Mouse (Mus musculus) bone marrow, adult 2 months (tissue): ENCODE data around the gene Ephb1. TPM values are rescaled to one million over a fixed set of nuclear protein-coding genes. Genes with fewer than 3 reads are reported as not detected.

ENCODE experiments used
- H3K27ac ChIP-seq: fragments of 200-500 bp; 2 replicates; pipeline ENCODE4 v1.5.1; 2012; ENCODE audit warnings: low read depth, mild to moderate bottlenecking, control low read depth, inconsistent platforms, low read length; ENCODE audit not compliant: control insufficient read depth, poor library complexity, insufficient read depth
- H3K4me1 ChIP-seq: fragments of 200-500 bp; 2 replicates; pipeline ENCODE4 v1.6.1; 2011; ENCODE audit warnings: low read length; ENCODE audit not compliant: control insufficient read depth, insufficient read depth
- H3K4me3 ChIP-seq: fragments of 200-500 bp; replicated peaks from 2 replicates; pipeline ENCODE3; 2011; ENCODE audit warnings: mild to moderate bottlenecking, low read depth, low read length, control low read depth; ENCODE audit not compliant: control insufficient read depth
- CTCF ChIP-seq: fragments of 200-500 bp; IDR thresholded peaks from 2 replicates; pipeline ENCODE4 v1.5.1; 2011; ENCODE audit warnings: low read length, control low read depth; ENCODE audit not compliant: control insufficient read depth, insufficient read depth
- POLR2A ChIP-seq: fragments of 200-500 bp; IDR thresholded peaks from 2 replicates; pipeline ENCODE4 v1.6.1; 2011; ENCODE audit warnings: low read depth, mild to moderate bottlenecking, control low read depth, low read length, borderline replicate concordance; ENCODE audit not compliant: control insufficient read depth
- WGBS: fragments of 180-500 bp; shearing (Covaris S2); methylation state at CpG from one replicate; pipeline ENCODE4 v1.1.7; 2018; 5-methylcytosine and 5-hydroxymethylcytosine counted together
- polyA plus RNA-seq: library from polyadenylated mRNA; stranded (reverse); fragments of >200 nt; gene quantifications from 2 replicates; pipeline ENCODE4 v1.2.4, GENCODE M21; 2011; ENCODE audit warnings: low replicate concordance; ENCODE audit not compliant: missing spikeins, insufficient read depth, insufficient read length

The Ephb1 gene
- polyA plus RNA-seq, 1 experiment: 1.3 TPM

DNA sequence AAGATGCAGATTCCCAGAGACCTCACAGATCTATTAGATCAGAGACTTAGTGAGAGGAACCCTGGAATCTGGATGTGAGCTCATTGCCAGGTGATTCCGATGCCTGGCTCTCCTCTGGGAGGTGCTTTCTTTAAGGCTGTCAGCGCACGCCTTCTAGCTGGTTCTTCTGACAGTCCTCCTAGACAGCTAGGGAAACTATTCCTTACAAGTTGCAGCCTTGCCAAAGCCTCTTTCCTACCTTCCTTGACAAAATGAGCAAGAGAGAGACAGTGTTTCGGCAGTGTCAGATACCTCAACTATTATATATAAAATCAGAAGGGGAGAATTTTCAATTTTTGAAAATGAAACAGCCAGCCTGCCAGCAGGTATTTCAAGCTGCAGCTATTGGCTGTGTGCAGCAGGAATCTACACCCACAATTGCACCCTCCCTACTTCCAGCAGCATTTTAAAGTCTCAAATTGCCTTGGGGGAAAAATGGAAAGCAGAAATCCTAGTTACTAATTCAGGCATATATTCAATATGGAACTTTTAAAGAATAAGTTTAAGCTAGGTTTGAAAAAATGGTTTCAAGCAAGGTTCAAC is 377.5 kb downstream of the Ephb1 start:
- 87% methylated on average over 4 of the region's 4 CpGs for WGBS
- Histone ChIP-seq H3K4me3 (no peak overlapping the region), H3K27ac (no peak overlapping the region), H3K4me1 (peaks cover 3% of the 10 kb centered on the region; the same call in 1 of the 2 replicates)
- TF ChIP-seq POLR2A (no peak), CTCF (no peak)

DNA sequence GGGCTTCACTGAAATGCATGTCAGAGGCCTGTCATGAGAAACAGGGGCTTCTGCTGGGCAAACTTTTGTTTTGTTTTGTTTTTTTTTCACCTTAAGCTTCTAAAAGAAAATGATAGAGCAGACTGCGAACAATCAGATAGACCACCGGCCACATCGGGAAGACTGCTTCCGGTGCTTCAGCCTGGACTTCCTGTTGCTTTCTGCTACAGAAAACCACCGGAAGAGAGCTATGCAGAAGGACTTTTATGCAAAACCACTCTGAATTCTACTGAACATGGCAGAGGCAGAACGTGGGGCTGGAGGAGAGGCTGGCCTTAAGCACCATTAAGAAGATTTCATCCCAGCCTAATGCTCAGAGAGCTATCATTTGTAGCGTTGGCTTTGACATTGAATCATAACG is 382.2 kb downstream of the Ephb1 start:
- H3K27ac ChIP-seq: no peak overlapping the region
- WGBS: 10% methylated on average over 8 of the region's 8 CpGs
- peaks cover 3% of the 10 kb centered on the region; the same call in 1 of the 2 replicates for H3K4me1 ChIP-seq
- TF ChIP-seq CTCF (no peak), POLR2A (no peak)
- H3K4me3 ChIP-seq: no peak overlapping the region

DNA sequence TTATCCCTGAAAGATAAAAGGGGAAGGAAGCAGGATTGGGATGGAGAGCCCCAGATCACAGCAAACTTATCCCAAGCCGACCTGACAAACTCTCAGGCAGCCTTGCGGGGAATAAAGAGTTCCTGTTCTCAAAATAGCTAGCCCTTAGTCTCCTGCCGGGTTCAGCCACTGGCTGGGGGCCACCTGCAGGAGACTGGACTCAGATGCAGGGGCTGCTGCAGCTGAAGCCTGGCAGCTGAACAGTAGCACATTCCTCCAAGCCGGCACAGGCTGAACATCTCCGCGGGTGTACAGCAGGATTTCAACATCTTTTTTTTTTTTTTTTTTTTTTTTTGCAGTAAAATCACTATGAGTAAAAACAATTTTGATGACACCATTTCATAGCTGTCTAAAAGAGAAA is 382.7 kb downstream of the Ephb1 start:
- 7% methylated on average over 6 of the region's 6 CpGs for WGBS
- Histone ChIP-seq H3K4me3 (no peak overlapping the region), H3K4me1 (peaks cover 3% of the 10 kb centered on the region; the same call in 1 of the 2 replicates), H3K27ac (no peak overlapping the region)
- TF ChIP-seq CTCF (no peak), POLR2A (no peak)

DNA sequence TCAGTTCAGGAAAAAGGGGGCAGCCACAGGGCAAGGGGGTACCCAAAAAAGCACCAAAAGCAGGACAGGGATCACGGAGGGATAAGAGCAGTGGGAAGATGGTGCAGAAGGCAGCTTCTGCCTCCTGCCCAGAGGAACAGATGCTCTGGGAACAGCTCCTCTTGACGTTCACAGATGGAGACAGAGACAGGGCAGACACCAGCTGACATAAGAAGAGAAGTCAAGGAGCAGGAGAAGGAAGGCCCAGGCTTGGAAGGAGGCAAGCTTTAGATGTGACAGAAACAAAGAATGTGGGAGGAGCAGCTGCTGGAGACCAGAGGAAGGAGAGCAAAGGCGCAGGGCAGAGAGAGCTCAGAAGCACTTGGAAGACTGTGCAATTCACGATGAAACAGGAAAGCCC is 398.3 kb downstream of the Ephb1 start:
- TF ChIP-seq CTCF: no peak
- TF ChIP-seq POLR2A: no peak
- H3K4me1 ChIP-seq: no peaks in the 10 kb centered on the region
- no peak overlapping the region for H3K4me3 ChIP-seq
- H3K27ac ChIP-seq: no peak overlapping the region
- WGBS: 36% methylated on average over 4 of the region's 4 CpGs

DNA sequence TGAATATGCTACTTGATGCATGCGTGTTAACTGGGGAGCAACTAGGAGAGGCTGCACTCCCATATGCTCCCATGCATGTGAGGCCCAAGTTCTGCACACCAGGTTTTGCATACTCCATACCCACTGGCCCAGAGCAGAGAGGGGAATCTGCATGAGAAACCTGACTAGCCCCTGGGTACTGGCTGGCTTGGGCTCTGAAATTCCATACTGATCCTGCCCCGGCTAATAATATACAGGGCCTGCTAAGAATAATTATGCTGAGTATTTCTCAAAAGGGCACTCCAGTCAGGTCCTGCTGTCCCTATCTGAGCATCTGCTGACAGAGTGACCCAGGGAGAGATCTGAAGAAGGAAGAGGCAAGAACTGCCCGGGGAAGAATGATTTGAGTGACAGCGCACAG is 400.0 kb downstream of the Ephb1 start:
- no peaks in the 10 kb centered on the region for H3K4me1 ChIP-seq
- TF ChIP-seq POLR2A (no peak), CTCF (no peak)
- 87% methylated on average over 4 of the region's 4 CpGs for WGBS
- no peak overlapping the region for H3K4me3 ChIP-seq
- H3K27ac ChIP-seq: no peak overlapping the region

DNA sequence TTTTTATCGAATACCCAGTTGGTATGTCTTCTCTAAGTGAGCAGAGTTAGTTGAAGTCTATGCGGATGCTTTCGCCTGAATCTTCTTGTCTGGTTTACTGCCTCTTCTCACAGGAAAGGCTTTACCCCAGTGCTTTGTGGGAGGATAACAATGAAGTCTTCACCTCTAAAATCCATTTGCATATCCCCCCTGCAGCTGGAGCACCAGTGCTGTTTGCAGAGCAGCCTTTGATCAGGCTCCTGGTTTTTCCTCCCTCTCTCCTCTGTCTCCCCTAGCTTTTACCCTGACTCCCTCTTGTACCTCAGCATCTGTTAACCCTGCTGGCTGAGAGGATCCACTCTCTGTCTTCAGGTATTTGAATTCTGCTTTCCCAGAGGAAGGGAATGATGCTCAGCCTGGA is 404.4 kb downstream of the Ephb1 start:
- TF ChIP-seq POLR2A (no peak), CTCF (no peak)
- Histone ChIP-seq H3K4me3 (no peak overlapping the region), H3K27ac (no peak overlapping the region), H3K4me1 (no peaks in the 10 kb centered on the region)
- 33% methylated on average over 3 of the region's 3 CpGs for WGBS

DNA sequence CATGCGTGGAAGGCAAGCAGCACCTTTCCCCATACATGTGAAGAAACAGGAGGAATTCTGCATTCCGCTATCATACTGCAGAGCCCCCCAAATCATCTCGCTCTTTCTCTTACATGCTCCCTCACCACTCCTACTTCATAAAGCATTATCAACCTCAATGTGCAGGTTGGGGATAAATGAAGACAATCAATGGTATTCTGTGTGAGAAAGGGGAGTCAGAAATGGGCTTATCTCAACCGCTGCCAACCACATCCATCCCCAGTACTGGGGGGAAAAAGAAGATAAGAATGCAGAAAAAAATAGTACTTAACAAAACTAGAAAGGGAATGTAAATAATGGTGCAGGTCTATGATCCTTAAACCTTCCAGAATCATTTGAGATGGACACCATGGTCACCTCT is 408.7 kb downstream of the Ephb1 start:
- no peak overlapping the region for H3K27ac ChIP-seq
- WGBS: 66% methylated on average over 4 of the region's 4 CpGs

DNA sequence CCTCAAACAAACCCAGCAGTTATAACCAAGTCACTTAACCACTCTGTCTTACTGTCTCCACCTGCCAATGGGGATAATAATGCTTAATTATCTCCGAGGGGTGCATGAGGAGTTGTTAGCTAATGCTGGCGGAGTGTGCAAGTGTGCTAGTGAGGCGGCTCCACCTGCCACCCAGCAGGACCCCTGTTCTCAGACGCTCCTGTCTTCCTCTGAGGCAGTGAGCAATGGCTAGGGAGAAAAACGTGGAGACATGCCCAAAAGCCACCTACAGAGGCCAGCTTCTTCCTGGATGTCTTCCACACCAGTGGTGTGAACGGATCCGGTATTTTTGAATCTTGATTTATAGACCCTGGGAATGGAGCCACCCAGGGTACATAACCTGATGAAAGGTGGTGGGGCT is 409.2 kb downstream of the Ephb1 start:
- Histone ChIP-seq H3K27ac (no peak overlapping the region), H3K4me3 (no peak overlapping the region), H3K4me1 (no peaks in the 10 kb centered on the region)
- no peak for TF ChIP-seq CTCF
- TF ChIP-seq POLR2A: no peak
- WGBS: 78% methylated on average over 7 of the region's 7 CpGs

More for the DNA sequence above, 408.7 kb downstream of the Ephb1 start:
- Histone ChIP-seq H3K4me1 (no peaks in the 10 kb centered on the region), H3K4me3 (no peak overlapping the region)
- TF ChIP-seq CTCF (no peak), POLR2A (no peak)
